ENCODE assay signal across 24 mouse cellular contexts in genomic region chrX:166535138-166535537, GRCm38 (mm10). TPM values are rescaled to one million over a fixed set of nuclear protein-coding genes. Genes with fewer than 3 reads are reported as not detected.
"Had no signal": no experiment of that assay in that cellular context is flagged by ENCODE, and none has a peak within 500 bp of the region (broad histone marks: within the 10 kb centered on the region; RNA-seq: fewer than 3 reads in every experiment).

No protein-coding gene starts in this region.

- H3K4me3 ChIP-seq: kidney, embryonic 15.5 days; left cerebral cortex, adult 2 months; liver, embryonic 13.5 days; midbrain, embryonic 15.5 days; neural tube, embryonic 12.5 days; neural tube, embryonic 15.5 days; stomach, embryonic 15.5 days had no signal

- H3K27me3 ChIP-seq: liver, embryonic 13.5 days; neural tube, embryonic 12.5 days; stomach, embryonic 15.5 days had no signal

- H3K4me1 ChIP-seq: kidney, embryonic 15.5 days; liver, embryonic 13.5 days; midbrain, embryonic 15.5 days; neural tube, embryonic 12.5 days; neural tube, embryonic 15.5 days; stomach, embryonic 15.5 days had no signal

- H3K36me3 ChIP-seq: kidney, embryonic 15.5 days; liver, embryonic 13.5 days; midbrain, embryonic 15.5 days; neural tube, embryonic 12.5 days; neural tube, embryonic 15.5 days; stomach, embryonic 15.5 days had no signal

- H3K9me3 ChIP-seq: kidney, embryonic 15.5 days; liver, embryonic 13.5 days; midbrain, embryonic 15.5 days; neural tube, embryonic 12.5 days; neural tube, embryonic 15.5 days; stomach, embryonic 15.5 days had no signal

- DNase-seq: kidney, adult 8-10 months; kidney, postnatal 10 days; kidney, postnatal 4 days; layer of hippocampus, adult 9-11 months; layer of hippocampus, postnatal 36 days; liver, embryonic 13.5 days; lung, adult 2 months; lung, postnatal 14 days; lung, postnatal 4 days; right cerebral cortex, adult 18-20 months; right cerebral cortex, postnatal 14 days; right cerebral cortex, postnatal 4 days; thymus, adult 2 months; thymus, postnatal 25 days had no signal

- H3K9ac ChIP-seq: kidney, embryonic 15.5 days; liver, embryonic 13.5 days; midbrain, embryonic 15.5 days; neural tube, embryonic 12.5 days; neural tube, embryonic 15.5 days; stomach, embryonic 15.5 days had no signal

- H3K4me2 ChIP-seq: kidney, embryonic 15.5 days; liver, embryonic 13.5 days; midbrain, embryonic 11.5 days; midbrain, embryonic 15.5 days; neural tube, embryonic 12.5 days; neural tube, embryonic 15.5 days; stomach, embryonic 15.5 days had no signal

- H3K27ac ChIP-seq: kidney, embryonic 15.5 days; left cerebral cortex, adult 2 months; liver, embryonic 13.5 days; midbrain, embryonic 15.5 days; neural tube, embryonic 12.5 days; neural tube, embryonic 15.5 days; stomach, embryonic 15.5 days had no signal

- ATAC-seq: midbrain, embryonic 15.5 days had no signal

RNA-seq across cellular contexts. Expression of gene Egfl6, which starts 50.4 kb away (rescaled TPM):
- total RNA-seq: megakaryocyte progenitor cell, adult 5-6 weeks; megakaryocyte-erythroid progenitor cell, adult 5-6 weeks had no signal
- polyA plus RNA-seq: liver, adult 2 months had no signal
